Mouse (Mus musculus) G1E (cell line): Measurements from ENCODE around the gene Prkag1.

ENCODE experiments used
- CTCF ChIP-seq: IDR thresholded peaks from 2 replicates; pipeline ENCODE4 v1.5.1; 2012; ENCODE audit warnings: low read depth, low read length, inconsistent platforms, mixed read lengths
- TAL1 ChIP-seq: conservative IDR thresholded peaks from 2 replicates; pipeline ENCODE4 v1.6.1; 2012; ENCODE audit warnings: low read depth, low read length, inconsistent platforms, mixed read lengths

- TF ChIP-seq CTCF (no peak), TAL1 (no peak)
These were observed 38.9 kb downstream of the Prkag1 start for GRCm38 (mm10) chr15:98792233-98793020.
